Mouse (Mus musculus) limb, embryonic 10.5 days (tissue): Measurements from ENCODE around the gene Iqcb1. TPM values are rescaled to one million over a fixed set of nuclear protein-coding genes. Genes with fewer than 3 reads are reported as not detected.

ENCODE experiments used
- DNase-seq: peaks from one replicate; pipeline ENCODE4 v3.0.0-alpha.2; 2017; ENCODE audit warnings: low spot score
- H3K27ac ChIP-seq: fragments of 300-500 bp; sonication (generic); 2 replicates; pipeline ENCODE4 v1.5.1; 2016; ENCODE audit warnings: mild to moderate bottlenecking
- H3K27me3 ChIP-seq: fragments of 300-500 bp; sonication (generic); 2 replicates; pipeline ENCODE4 v1.6.1; 2016; ENCODE audit warnings: low read depth, mild to moderate bottlenecking; ENCODE audit not compliant: poor library complexity, severe bottlenecking
- H3K36me3 ChIP-seq: fragments of 300-500 bp; sonication (generic); 2 replicates; pipeline ENCODE4 v1.6.1; 2016; ENCODE audit warnings: mild to moderate bottlenecking, moderate library complexity
- H3K4me1 ChIP-seq: fragments of 300-500 bp; sonication (generic); 2 replicates; pipeline ENCODE4 v1.6.1; 2016
- H3K4me3 ChIP-seq: fragments of 300-500 bp; sonication (generic); 2 replicates; pipeline ENCODE4 v1.5.1; 2016; ENCODE audit warnings: mild to moderate bottlenecking, moderate library complexity
- H3K9me3 ChIP-seq: fragments of 300-500 bp; sonication (generic); replicated peaks from 2 replicates; pipeline ENCODE4 v1.6.1; 2016; ENCODE audit warnings: mild to moderate bottlenecking
- WGBS: fragments of 180-500 bp; shearing (Covaris S2); methylation state at CpG from one replicate; pipeline ENCODE4 v1.1.7; 2016; 5-methylcytosine and 5-hydroxymethylcytosine counted together
- polyA plus RNA-seq: library from polyadenylated mRNA; unstranded; fragments of >200 nt; fragmentation: Nextera tagmentation; extraction: Ambion mirVana; gene quantifications from 2 replicates; pipeline ENCODE4 v1.2.1, GENCODE M21; 2016

The Iqcb1 gene
- 63.3 and 77.9 TPM in 2 replicates for polyA plus RNA-seq

DNA sequence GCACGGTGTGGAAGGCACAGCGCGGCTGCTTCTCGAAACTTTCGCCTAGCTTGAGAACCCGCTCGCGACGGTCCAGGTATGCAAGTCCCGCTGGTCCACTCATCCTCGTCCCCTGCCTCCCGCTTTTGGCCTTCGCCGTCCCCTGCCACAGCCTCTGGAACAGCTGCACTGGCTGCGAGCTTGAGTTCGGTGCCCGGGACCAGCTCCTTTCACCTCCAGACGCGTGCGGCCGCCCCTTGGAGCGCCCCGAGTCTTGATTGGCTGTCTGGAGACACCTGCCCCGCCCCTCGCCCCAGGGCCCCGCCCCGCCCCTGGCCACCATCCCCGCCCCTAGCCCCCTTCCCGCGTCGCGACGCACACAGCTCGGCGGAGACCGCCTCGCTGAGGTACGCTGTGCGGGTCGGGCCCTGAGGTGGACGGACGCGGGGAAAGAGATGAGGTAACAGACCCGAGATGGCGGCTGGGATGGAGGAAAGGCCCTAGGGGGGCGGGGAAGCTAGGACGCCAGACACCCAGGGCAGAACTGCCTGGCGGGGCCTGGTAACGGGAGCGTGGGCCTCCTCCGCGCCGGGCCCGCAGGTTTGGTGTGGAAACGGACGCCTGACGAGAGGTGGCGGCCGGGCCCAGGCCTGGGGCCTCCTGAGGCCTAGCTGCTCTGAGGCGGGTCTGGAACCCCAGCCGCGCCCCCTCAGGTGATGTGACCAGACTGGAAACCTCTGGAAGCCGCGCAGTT is at the start of gene Iqcb1:
Gene Iqcb1 (plus strand): TSS at position 332 of the 733 bp plus-strand sequence.
- no peaks in the 10 kb centered on the region for H3K9me3 ChIP-seq
- H3K4me1 ChIP-seq, result peaks cover 11% of the 10 kb centered on the region
- peak within 1 kb of the TSS; percentile 84 for H3K4me3 ChIP-seq
- H3K27ac ChIP-seq, result peak within 1 kb of the TSS; percentile 92
- peak; percentile 95 for DNase-seq
- WGBS, result under 1% methylated on average over 64 of the region's 64 CpGs
- H3K36me3 ChIP-seq, result peaks cover 25% of the 10 kb centered on the region
- peaks cover 18% of the 10 kb centered on the region for H3K27me3 ChIP-seq

- Histone ChIP-seq H3K9me3 (no peaks in the 10 kb centered on the region), H3K36me3 (no peaks in the 10 kb centered on the region), H3K4me3 (no peak overlapping the region), H3K4me1 (no peaks in the 10 kb centered on the region), H3K27ac (no peak overlapping the region), H3K27me3 (no peaks in the 10 kb centered on the region)
- no peak for DNase-seq
- 94% methylated on average over 2 of the region's 2 CpGs for WGBS
Observed at GRCm38 (mm10) chr16:36784146-36784545, 44.0 kb upstream of the Iqcb1 start.

DNA sequence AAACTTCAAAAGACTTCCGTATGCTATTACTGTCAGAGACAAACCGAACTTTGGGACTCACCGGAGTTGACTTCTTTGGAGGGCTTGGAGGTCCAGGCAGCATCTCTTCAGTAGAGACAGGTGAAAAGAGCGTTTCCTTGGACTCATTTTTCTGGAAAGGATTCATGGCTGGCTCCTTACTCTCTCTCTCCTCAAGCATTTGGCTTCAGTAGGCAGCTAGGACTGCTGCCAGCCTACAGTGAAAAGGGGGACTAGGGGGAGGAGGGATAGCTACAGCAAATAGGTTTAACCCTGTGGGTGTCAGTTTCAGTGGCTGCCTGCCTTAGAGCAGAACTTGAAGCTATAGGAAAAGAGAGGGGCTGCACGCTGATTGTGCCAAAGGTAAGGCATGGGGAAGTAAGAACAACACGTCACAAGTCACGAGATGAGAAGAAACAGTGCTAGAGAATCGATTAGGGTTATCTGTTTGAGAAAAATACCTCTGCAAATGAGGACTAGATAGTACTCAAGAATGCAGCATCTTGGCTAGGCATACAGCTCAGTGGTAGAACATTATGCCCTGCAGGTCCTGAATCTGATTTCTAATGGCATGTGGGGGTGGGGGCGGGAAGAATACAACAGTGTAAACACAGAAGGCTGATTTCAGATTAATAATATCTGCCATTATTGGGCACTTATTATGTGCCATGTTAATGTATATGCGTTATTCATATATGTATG is 43.4 kb upstream of the Iqcb1 start, which contains the start of gene Slc15a2:
Gene Slc15a2 (minus strand): TSS at position 369 of the 720 bp plus-strand sequence.
- Histone ChIP-seq H3K4me3 (no peak within 1 kb of the TSS), H3K9me3 (no peaks in the 10 kb centered on the region), H3K4me1 (no peaks in the 10 kb centered on the region), H3K27ac (no peak within 1 kb of the TSS), H3K36me3 (no peaks in the 10 kb centered on the region), H3K27me3 (no peaks in the 10 kb centered on the region)
- no peak for DNase-seq
- WGBS, result 78% methylated on average over 10 of the region's 10 CpGs

DNA sequence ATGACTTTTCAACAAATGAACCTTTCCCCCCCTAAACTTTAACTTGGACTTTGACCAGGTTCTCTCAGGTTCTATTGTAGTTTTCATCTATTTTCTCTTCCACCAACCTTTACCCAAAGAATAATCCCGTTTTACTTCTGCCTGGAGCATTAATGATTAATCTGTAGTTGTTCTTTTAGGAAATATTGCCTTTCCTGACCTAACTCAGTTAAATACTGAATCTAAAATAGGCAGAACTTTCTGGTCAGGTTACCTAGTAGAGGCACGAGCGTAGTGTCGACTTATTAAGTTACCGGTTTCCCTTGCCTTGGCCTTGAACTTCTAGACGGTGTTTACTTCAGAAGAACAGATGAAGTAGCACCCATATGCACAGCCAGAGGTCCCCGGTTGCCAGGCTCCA is 41.7 kb upstream of the Iqcb1 start:
- H3K27ac ChIP-seq, result no peak overlapping the region
- WGBS, result 94% methylated on average over 7 of the region's 7 CpGs
- H3K4me3 ChIP-seq, result no peak overlapping the region
- no peaks in the 10 kb centered on the region for H3K4me1 ChIP-seq
- no peak for DNase-seq
- H3K36me3 ChIP-seq, result no peaks in the 10 kb centered on the region
- no peaks in the 10 kb centered on the region for H3K27me3 ChIP-seq
- H3K9me3 ChIP-seq, result no peaks in the 10 kb centered on the region

- Histone ChIP-seq H3K9me3 (no peaks in the 10 kb centered on the region), H3K36me3 (no peaks in the 10 kb centered on the region), H3K27ac (no peak overlapping the region), H3K4me3 (no peak overlapping the region), H3K27me3 (no peaks in the 10 kb centered on the region), H3K4me1 (no peaks in the 10 kb centered on the region)
- 84% methylated on average over 4 of the region's 4 CpGs for WGBS
- DNase-seq, result no peak
Observed at GRCm38 (mm10) chr16:36790166-36790565, 38.0 kb upstream of the Iqcb1 start.

- WGBS, result 82% methylated on average over 2 of the region's 2 CpGs
- no peak overlapping the region for H3K27ac ChIP-seq
- no peak overlapping the region for H3K4me3 ChIP-seq
- no peaks in the 10 kb centered on the region for H3K4me1 ChIP-seq
- no peaks in the 10 kb centered on the region for H3K9me3 ChIP-seq
- H3K36me3 ChIP-seq, result no peaks in the 10 kb centered on the region
- no peaks in the 10 kb centered on the region for H3K27me3 ChIP-seq
- DNase-seq, result no peak
Observed at GRCm38 (mm10) chr16:36794976-36795375, 33.2 kb upstream of the Iqcb1 start.

DNA sequence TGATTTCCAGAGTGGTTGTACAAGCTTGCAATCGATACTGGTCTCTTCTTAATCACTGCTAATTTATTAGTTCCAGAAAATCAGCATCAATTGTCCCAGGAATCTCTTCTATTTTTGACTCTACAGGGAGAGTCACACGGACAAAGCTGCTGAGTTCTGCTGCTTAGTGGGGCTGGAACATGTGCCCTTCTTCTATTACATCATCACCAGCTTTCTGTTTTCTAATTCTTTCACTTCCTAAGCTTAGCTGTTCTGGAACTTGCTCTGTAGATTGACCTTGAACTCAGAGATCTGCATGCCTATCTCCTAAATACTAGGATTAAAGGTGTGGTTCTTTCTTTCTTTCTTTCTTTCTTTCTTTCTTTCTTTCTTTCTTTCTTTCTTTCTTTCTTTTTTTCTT is 29.9 kb upstream of the Iqcb1 start:
- Histone ChIP-seq H3K4me3 (no peak overlapping the region), H3K36me3 (no peaks in the 10 kb centered on the region), H3K27me3 (no peaks in the 10 kb centered on the region), H3K27ac (no peak overlapping the region), H3K9me3 (no peaks in the 10 kb centered on the region), H3K4me1 (no peaks in the 10 kb centered on the region)
- 90% methylated on average over 2 of the region's 2 CpGs for whole genome bisulfite sequencing
- no peak for DNase-seq

DNA sequence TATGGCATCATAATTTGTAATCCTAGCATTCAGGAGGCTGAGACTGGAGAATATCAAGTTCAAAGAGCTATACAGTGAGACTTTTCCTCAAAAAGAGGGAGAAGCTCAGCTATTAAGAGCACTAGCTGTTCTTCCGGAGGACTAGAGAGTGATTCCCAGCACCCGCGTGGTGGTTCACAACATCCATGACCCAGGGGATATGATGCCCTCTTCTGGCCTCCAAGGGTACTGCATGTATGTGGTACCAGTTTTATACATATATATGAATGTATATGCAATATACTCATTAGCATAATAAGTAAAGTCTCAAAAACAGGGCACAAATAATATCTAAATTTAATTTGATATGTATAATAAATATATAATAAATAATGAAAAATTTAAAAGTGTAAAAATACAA is 25.8 kb upstream of the Iqcb1 start:
- Histone ChIP-seq H3K36me3 (no peaks in the 10 kb centered on the region), H3K9me3 (no peaks in the 10 kb centered on the region), H3K27ac (no peak overlapping the region), H3K4me3 (no peak overlapping the region), H3K27me3 (no peaks in the 10 kb centered on the region), H3K4me1 (no peaks in the 10 kb centered on the region)
- no peak for DNase-seq
- 89% methylated on average over 3 of the region's 3 CpGs for WGBS

GRCm38 (mm10) chr16:36808616-36809015 is 19.6 kb upstream of the Iqcb1 start:
- no peak overlapping the region for H3K27ac ChIP-seq
- no peak for DNase-seq
- no peaks in the 10 kb centered on the region for H3K27me3 ChIP-seq
- H3K4me3 ChIP-seq, result no peak overlapping the region
- no peaks in the 10 kb centered on the region for H3K4me1 ChIP-seq
- no peaks in the 10 kb centered on the region for H3K36me3 ChIP-seq
- WGBS, result 88% methylated on average over 3 of the region's 3 CpGs
- H3K9me3 ChIP-seq, result no peaks in the 10 kb centered on the region

DNA sequence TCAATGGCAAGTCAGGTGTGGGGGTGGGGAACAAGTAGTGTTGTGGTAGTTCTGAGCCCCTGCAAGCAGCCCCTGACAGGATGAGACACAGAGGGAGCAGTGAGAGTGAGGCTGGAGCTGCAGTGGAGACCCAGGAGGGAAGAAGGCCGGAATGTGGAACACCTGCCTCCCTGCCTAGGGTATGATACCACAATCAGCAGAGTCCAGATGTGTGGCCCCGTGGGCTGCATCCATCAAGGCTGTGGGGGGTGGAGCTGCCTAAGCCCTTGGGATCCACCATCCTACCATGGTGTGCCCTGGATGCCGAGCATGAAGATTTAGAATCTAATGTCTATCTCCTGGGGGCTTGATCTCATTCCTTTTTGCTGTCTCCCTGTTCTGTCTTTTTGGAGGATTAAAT is 14.5 kb upstream of the Iqcb1 start:
- no peaks in the 10 kb centered on the region for H3K4me1 ChIP-seq
- no peaks in the 10 kb centered on the region for H3K36me3 ChIP-seq
- DNase-seq, result no peak
- WGBS, result 62% methylated on average over 3 of the region's 3 CpGs
- no peaks in the 10 kb centered on the region for H3K9me3 ChIP-seq
- no peak overlapping the region for H3K27ac ChIP-seq
- no peaks in the 10 kb centered on the region for H3K27me3 ChIP-seq
- H3K4me3 ChIP-seq, result no peak overlapping the region

DNA sequence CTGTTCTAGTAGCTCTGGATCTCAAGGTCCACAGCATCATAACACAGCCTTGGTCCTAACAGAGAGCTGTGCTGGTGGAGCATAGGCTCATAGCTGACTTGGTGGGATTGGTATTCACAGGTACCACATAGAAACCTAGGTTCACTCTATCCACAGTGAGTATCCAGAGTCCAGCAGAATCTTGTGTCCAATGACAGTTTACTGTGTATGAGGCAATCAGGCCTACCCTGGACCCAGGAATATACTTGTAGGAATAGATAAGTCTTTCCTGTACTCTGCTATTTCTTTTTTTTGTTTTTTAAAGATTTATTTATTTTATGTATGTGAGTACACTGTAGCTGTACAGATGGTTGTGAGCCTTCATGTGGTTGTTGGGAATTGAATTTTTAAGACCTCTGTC is 11.3 kb upstream of the Iqcb1 start:
- no peak for DNase-seq
- H3K27ac ChIP-seq, result no peak overlapping the region
- no peaks in the 10 kb centered on the region for H3K36me3 ChIP-seq

DNA sequence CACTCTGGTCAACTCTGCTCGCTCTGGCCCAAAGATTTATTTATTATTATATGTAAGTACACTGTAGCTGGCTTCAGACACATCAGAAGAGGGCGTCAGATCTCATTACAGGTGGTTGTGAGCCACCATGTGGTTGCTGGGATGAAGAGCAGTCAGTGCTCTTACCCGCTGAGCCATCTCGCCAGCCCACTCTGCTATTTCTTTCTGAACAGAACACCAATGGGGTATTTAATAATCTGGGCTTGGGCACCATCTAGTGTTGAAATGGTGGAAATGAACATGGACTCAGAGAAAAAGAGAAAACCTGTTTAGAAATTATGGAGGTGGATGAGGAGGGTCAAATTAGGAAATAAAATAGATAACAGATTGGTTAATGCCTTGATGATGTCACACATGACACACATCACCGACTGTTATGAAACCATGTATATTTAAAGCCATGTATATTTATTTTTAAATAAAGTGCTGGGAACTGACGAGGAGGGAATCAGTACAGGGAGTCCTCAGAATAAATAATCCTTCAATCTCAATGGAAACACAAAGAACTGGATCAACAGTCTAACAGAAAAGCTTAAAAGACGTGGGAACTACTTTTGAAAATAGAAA is 10.8 kb upstream of the Iqcb1 start:
- Histone ChIP-seq H3K4me1 (peaks cover 5% of the 10 kb centered on the region), H3K4me3 (no peak overlapping the region), H3K36me3 (no peaks in the 10 kb centered on the region), H3K27me3 (no peaks in the 10 kb centered on the region), H3K9me3 (no peaks in the 10 kb centered on the region), H3K27ac (no peak overlapping the region)
- 23% methylated on average over 7 of the region's 7 CpGs for WGBS
- DNase-seq, result peak; percentile 51

More for the DNA sequence above, 11.3 kb upstream of the Iqcb1 start:
- Histone ChIP-seq H3K4me3 (no peak overlapping the region), H3K9me3 (no peaks in the 10 kb centered on the region), H3K4me1 (peaks cover 5% of the 10 kb centered on the region), H3K27me3 (no peaks in the 10 kb centered on the region)

DNA sequence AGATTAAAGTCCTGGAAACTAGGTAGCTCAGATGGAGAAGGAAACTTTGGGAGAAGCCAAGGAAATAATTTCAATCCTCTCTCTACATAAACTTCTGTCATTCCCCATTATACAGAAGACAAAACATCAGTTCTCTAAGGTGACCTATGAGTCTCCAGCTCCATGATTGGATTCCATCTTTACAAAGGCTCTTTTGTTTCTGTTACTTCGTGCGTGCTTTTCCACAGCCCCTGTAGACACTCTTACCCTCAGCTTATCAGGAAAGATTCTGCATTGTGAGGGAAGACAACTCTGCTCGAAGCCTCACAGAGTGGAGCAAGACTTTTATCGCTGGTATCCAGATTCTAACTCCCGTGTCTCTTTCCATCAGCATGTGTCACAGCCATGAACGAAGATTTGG is 8.2 kb upstream of the Iqcb1 start:
- no peaks in the 10 kb centered on the region for H3K27me3 ChIP-seq
- H3K4me1 ChIP-seq, result peaks cover 5% of the 10 kb centered on the region
- no peaks in the 10 kb centered on the region for H3K9me3 ChIP-seq
- no peaks in the 10 kb centered on the region for H3K36me3 ChIP-seq
- no peak overlapping the region for H3K27ac ChIP-seq
- no peak for DNase-seq
- 91% methylated on average over 6 of the region's 6 CpGs for WGBS
- H3K4me3 ChIP-seq, result no peak overlapping the region
